9 mouse cellular contexts compared by ENCODE assay signal in the genomic region with DNA sequence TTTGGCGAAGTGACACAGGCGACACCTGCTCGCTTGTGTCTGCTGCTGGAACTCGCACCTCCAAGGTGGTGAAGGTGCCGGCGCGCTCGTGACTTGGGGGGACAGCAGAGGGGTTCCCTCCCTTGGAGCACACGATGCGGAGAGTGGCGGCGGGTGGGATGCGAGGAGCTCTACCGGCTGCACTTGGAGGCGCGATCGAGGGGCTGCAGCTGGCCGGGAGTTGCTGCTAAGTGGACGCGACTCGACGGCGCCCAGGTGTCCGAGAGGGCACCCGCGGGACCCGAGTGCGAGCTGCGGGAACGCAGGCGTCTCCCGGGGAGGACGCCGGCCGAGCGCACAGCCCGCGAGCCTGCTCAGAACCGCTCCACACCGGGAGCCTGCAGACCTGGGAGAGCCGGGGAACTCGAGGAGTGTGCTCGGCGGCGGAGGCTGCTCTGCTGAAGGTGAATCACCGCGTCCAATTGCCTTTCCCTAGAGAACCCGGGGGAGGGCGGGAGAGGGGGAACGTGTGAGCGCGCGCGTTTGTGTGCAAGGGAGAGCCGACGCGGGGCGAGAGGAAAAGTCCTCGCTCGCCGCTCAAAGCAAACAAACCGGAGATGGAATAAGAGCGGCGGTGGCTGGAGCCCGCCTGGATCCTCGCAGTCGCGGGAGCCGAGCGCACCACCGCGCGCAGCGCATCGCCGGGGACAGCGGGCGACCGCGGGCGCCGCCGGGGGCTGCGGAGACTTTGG. TPM values are rescaled to one million over a fixed set of nuclear protein-coding genes. Genes with fewer than 3 reads are reported as not detected.
DNase-seq lines count a peak whose midpoint lies in the region; ATAC-seq lines count a peak whose summit lies in the region.
"Had no signal": no experiment of that assay in that cellular context is flagged by ENCODE, and none has a peak within 500 bp of the region (broad histone marks: within the 10 kb centered on the region; RNA-seq: fewer than 3 reads in every experiment).

No protein-coding gene starts in this region.

- H3K36me3 ChIP-seq in embryonic facial prominence, embryonic 12.5 days = no peaks in the 10 kb centered on the region
- no peaks in the 10 kb centered on the region for H3K36me3 ChIP-seq in hindbrain, embryonic 10.5 days

- H3K9me3 ChIP-seq in embryonic facial prominence, embryonic 12.5 days = no peaks in the 10 kb centered on the region
- no peaks in the 10 kb centered on the region for H3K9me3 ChIP-seq in hindbrain, embryonic 10.5 days

- H3K27me3 ChIP-seq in embryonic facial prominence, embryonic 12.5 days = peaks cover 20% of the 10 kb centered on the region
- peaks cover 40% of the 10 kb centered on the region for H3K27me3 ChIP-seq in hindbrain, embryonic 10.5 days (ENCODE audit: insufficient read depth, poor library complexity, severe bottlenecking)

- peak overlapping the region; percentile 68 for H3K9ac ChIP-seq in embryonic facial prominence, embryonic 12.5 days

- H3K4me2 ChIP-seq in embryonic facial prominence, embryonic 12.5 days (replicated peaks) = peak overlapping the region; percentile 96

- peak; percentile 3 to 8 for DNase-seq in urinary bladder, postnatal 36 days (ENCODE audit: low spot score in 2 of 2)
- DNase-seq in urinary bladder, postnatal 4 days (ENCODE audit: low spot score in 2 of 2) = no peak
- peak; percentile 69 for DNase-seq in hindbrain, embryonic 10.5 days (ENCODE audit: low spot score)
- DNase-seq in layer of hippocampus, postnatal 36 days = peak; percentile 53 to 63
- DNase-seq in lung, postnatal 4 days = peak; percentile 12 to 27
- peak; percentile 64 for DNase-seq in right cerebral cortex, postnatal 4 days
- no peak for DNase-seq in thymus, postnatal 10 days (ENCODE audit: low spot score in 2 of 2)

- peak overlapping the region; percentile 57 for H3K27ac ChIP-seq in embryonic facial prominence, embryonic 12.5 days
- peak overlapping the region; percentile 72 for H3K27ac ChIP-seq in hindbrain, embryonic 10.5 days

- H3K4me1 ChIP-seq in embryonic facial prominence, embryonic 12.5 days = peaks cover 5% of the 10 kb centered on the region; the same call in 1 of the 2 replicates
- peaks cover 24% of the 10 kb centered on the region for H3K4me1 ChIP-seq in hindbrain, embryonic 10.5 days (replicated peaks)

- peak; percentile 74; the same call in 1 of the 2 replicates for ATAC-seq in embryonic facial prominence, embryonic 12.5 days (ENCODE audit: insufficient number of reproducible peaks, insufficient read depth, low FRiP score, low TSS enrichment)

- H3K4me3 ChIP-seq in embryonic facial prominence, embryonic 12.5 days = peak overlapping the region; percentile 60
- H3K4me3 ChIP-seq in hindbrain, embryonic 10.5 days = peak overlapping the region; percentile 62

- WGBS in embryonic facial prominence, embryonic 12.5 days = under 1% methylated on average over 83 of the region's 84 CpGs
- under 1% methylated on average over 84 of the region's 84 CpGs for WGBS in hindbrain, embryonic 10.5 days

RNA-seq across cellular contexts. Expression of a gene that starts 0.8 kb away (rescaled TPM):
- 11.0 and 12.7 TPM in 2 replicates for polyA plus RNA-seq in embryonic facial prominence, embryonic 12.5 days (2016; fragmentation: Nextera tagmentation; extraction: Ambion mirVana)
- 3.1 and 3.7 TPM in 2 replicates for polyA plus RNA-seq in hindbrain, embryonic 10.5 days (2016; fragmentation: Nextera tagmentation; extraction: Ambion mirVana)
- total RNA-seq in layer of hippocampus, postnatal 36 days (2021) = 10 to 100 TPM; 48.4 to 49.7 TPM
- total RNA-seq: common myeloid progenitor, adult 5-6 weeks had no signal

Comparison
In these comparisons a context has a peak if more than half of its experiments do, and no peak if none do; other contexts are left out.
1. DNase-seq: peak in urinary bladder, postnatal 36 days (2 of 2), hindbrain, embryonic 10.5 days (single experiment), layer of hippocampus, postnatal 36 days (2 of 2), lung, postnatal 4 days (2 of 2) and right cerebral cortex, postnatal 4 days (single experiment); none in urinary bladder, postnatal 4 days (0 of 2) and thymus, postnatal 10 days (0 of 2).